Mouse (Mus musculus) spleen, adult 2 months (tissue): ENCODE data around the gene Naa25.

Experiments used
- CTCF ChIP-seq: fragments of 200-500 bp; IDR thresholded peaks from 2 replicates; pipeline ENCODE4 v1.5.1; 2011; ENCODE audit warnings: mild to moderate bottlenecking, inconsistent platforms; ENCODE audit not compliant: insufficient read depth, insufficient read length, insufficient replicate concordance; ENCODE audit errors: extremely low read depth
- POLR2A ChIP-seq: fragments of 200-500 bp; IDR thresholded peaks from 2 replicates; pipeline ENCODE4 v1.6.1; 2011; ENCODE audit warnings: low read depth, low read length, inconsistent platforms

- TF ChIP-seq CTCF (no peak), POLR2A (no peak)
These were observed 8.0 kb upstream of the Naa25 start for GRCm38 (mm10) chr5:121389691-121390090.
